Mouse (Mus musculus): ENCODE measurements around the gene Etnk1. TPM values are rescaled to one million over a fixed set of nuclear protein-coding genes. Genes with fewer than 3 reads are reported as not detected.
"Not testable (repeated sequence)": the region's sequence is repeated elsewhere in the genome, so short reads cannot be mapped to it uniquely, and the experiment has no call there.

Gene Etnk1
- polyA plus RNA-seq, 1 experiment from 2014 or later, result 13.4 TPM

GRCm38 (mm10) chr6:143165404-143166257 lies 1.4 kb upstream of the Etnk1 start:
- Histone ChIP-seq H3K4me1 (ENCODE audit: control insufficient read depth, insufficient read depth, low read length) (peaks cover 20% of the 10 kb centered on the region), H3K4me3 (ENCODE audit: low read length) (peak overlapping the region; percentile 92), H3K9ac (ENCODE audit: low read length) (no peak overlapping the region), H3K4me2 (ENCODE audit: low read depth, low read length) (peak overlapping the region; percentile 93), H3K9me3 (replicated peaks; ENCODE audit: control insufficient read depth, low read length) (no peaks in the 10 kb centered on the region), H3K27ac (ENCODE audit: low read length) (no peak overlapping the region), H3K36me3 (ENCODE audit: control insufficient read depth, insufficient read depth) (no peaks in the 10 kb centered on the region), H3K27me3 (ENCODE audit: control insufficient read depth, insufficient read depth, low read length) (no peaks in the 10 kb centered on the region)
- 61% methylated on average over 15 of the region's 15 CpGs for WGBS
- ATAC-seq (replicated peaks; ENCODE audit: extremely low read depth, insufficient read depth, low FRiP score), result no peak

GRCm38 (mm10) chr6:143167409-143167919 lies 443 bp downstream of the Etnk1 start:
- Histone ChIP-seq H3K4me2 (ENCODE audit: low read depth, low read length) (peak overlapping the region; percentile 93), H3K4me1 (ENCODE audit: control insufficient read depth, insufficient read depth, low read length) (peaks cover 23% of the 10 kb centered on the region), H3K4me3 (ENCODE audit: low read length) (peak overlapping the region; percentile 92), H3K27ac (ENCODE audit: low read length) (peak overlapping the region; percentile 92), H3K9ac (ENCODE audit: low read length) (peak overlapping the region; percentile 96), H3K36me3 (ENCODE audit: control insufficient read depth, insufficient read depth) (no peaks in the 10 kb centered on the region), H3K9me3 (replicated peaks; ENCODE audit: control insufficient read depth, low read length) (no peaks in the 10 kb centered on the region), H3K27me3 (ENCODE audit: control insufficient read depth, insufficient read depth, low read length) (no peaks in the 10 kb centered on the region)
- WGBS, result under 1% methylated on average over 52 of the region's 60 CpGs
- ATAC-seq (replicated peaks; ENCODE audit: extremely low read depth, insufficient read depth, low FRiP score), result peak; percentile 30

GRCm38 (mm10) chr6:143167981-143168674 lies 1.1 kb downstream of the Etnk1 start:
- WGBS, result 34% methylated on average over 6 of the region's 6 CpGs
- peak overlapping the region; percentile 92 for H3K27ac ChIP-seq (ENCODE audit: low read length)
- H3K4me1 ChIP-seq (ENCODE audit: control insufficient read depth, insufficient read depth, low read length), result peaks cover 23% of the 10 kb centered on the region
- H3K9me3 ChIP-seq (replicated peaks; ENCODE audit: control insufficient read depth, low read length), result no peaks in the 10 kb centered on the region
- peaks cover 3% of the 10 kb centered on the region; the same call in 1 of the 2 replicates for H3K36me3 ChIP-seq (ENCODE audit: control insufficient read depth, insufficient read depth)
- peak overlapping the region; percentile 92 for H3K4me3 ChIP-seq (ENCODE audit: low read length)
- H3K27me3 ChIP-seq (ENCODE audit: control insufficient read depth, insufficient read depth, low read length), result no peaks in the 10 kb centered on the region
- peak overlapping the region; percentile 96 for H3K9ac ChIP-seq (ENCODE audit: low read length)
- H3K4me2 ChIP-seq (ENCODE audit: low read depth, low read length), result peak overlapping the region; percentile 93
- ATAC-seq (replicated peaks; ENCODE audit: extremely low read depth, insufficient read depth, low FRiP score), result no peak

GRCm38 (mm10) chr6:143169385-143169784 lies 2.4 kb downstream of the Etnk1 start:
- Histone ChIP-seq H3K4me2 (ENCODE audit: low read depth, low read length) (peak overlapping the region; percentile 93), H3K27me3 (ENCODE audit: control insufficient read depth, insufficient read depth, low read length) (no peaks in the 10 kb centered on the region), H3K4me3 (ENCODE audit: low read length) (peak overlapping the region; percentile 92; the same call in 1 of the 2 replicates), H3K9me3 (replicated peaks; ENCODE audit: control insufficient read depth, low read length) (no peaks in the 10 kb centered on the region), H3K4me1 (ENCODE audit: control insufficient read depth, insufficient read depth, low read length) (peaks cover 21% of the 10 kb centered on the region), H3K36me3 (ENCODE audit: control insufficient read depth, insufficient read depth) (peaks cover 3% of the 10 kb centered on the region; the same call in 1 of the 2 replicates), H3K9ac (ENCODE audit: low read length) (no peak overlapping the region), H3K27ac (ENCODE audit: low read length) (0 out of 2 replicates have a peak overlapping the region, but pooled peaks have one; percentile 21)
- 91% methylated on average over 4 of the region's 4 CpGs for WGBS
- no peak for ATAC-seq (replicated peaks; ENCODE audit: extremely low read depth, insufficient read depth, low FRiP score)

- ATAC-seq (replicated peaks; ENCODE audit: extremely low read depth, insufficient read depth, low FRiP score), result no peak
- Histone ChIP-seq H3K27ac (ENCODE audit: low read length) (no peak overlapping the region), H3K4me1 (ENCODE audit: control insufficient read depth, insufficient read depth, low read length) (peaks cover 24% of the 10 kb centered on the region), H3K27me3 (ENCODE audit: control insufficient read depth, insufficient read depth, low read length) (no peaks in the 10 kb centered on the region), H3K9ac (ENCODE audit: low read length) (no peak overlapping the region), H3K9me3 (replicated peaks; ENCODE audit: control insufficient read depth, low read length) (no peaks in the 10 kb centered on the region), H3K4me3 (ENCODE audit: low read length) (no peak overlapping the region), H3K4me2 (ENCODE audit: low read depth, low read length) (peak overlapping the region; percentile 29; the same call in 1 of the 2 replicates), H3K36me3 (ENCODE audit: control insufficient read depth, insufficient read depth) (peaks cover 3% of the 10 kb centered on the region; the same call in 1 of the 2 replicates)
- 79% methylated on average over 4 of the region's 4 CpGs for whole genome bisulfite sequencing
Observed at GRCm38 (mm10) chr6:143170166-143170960, 3.3 kb downstream of the Etnk1 start.

- 91% methylated on average over 8 of the region's 8 CpGs for WGBS
- H3K4me2 ChIP-seq (ENCODE audit: low read depth, low read length), result no peak overlapping the region
- H3K9me3 ChIP-seq (replicated peaks; ENCODE audit: control insufficient read depth, low read length), result no peaks in the 10 kb centered on the region
- no peak for ATAC-seq (replicated peaks; ENCODE audit: extremely low read depth, insufficient read depth, low FRiP score)
- no peak overlapping the region for H3K27ac ChIP-seq (ENCODE audit: low read length)
- peaks cover 24% of the 10 kb centered on the region for H3K4me1 ChIP-seq (ENCODE audit: control insufficient read depth, insufficient read depth, low read length)
- no peak overlapping the region for H3K4me3 ChIP-seq (ENCODE audit: low read length)
- H3K36me3 ChIP-seq (ENCODE audit: control insufficient read depth, insufficient read depth), result peaks cover 3% of the 10 kb centered on the region; the same call in 1 of the 2 replicates
- H3K9ac ChIP-seq (ENCODE audit: low read length), result no peak overlapping the region
- H3K27me3 ChIP-seq (ENCODE audit: control insufficient read depth, insufficient read depth, low read length), result no peaks in the 10 kb centered on the region
Observed at GRCm38 (mm10) chr6:143171066-143171465, 4.0 kb downstream of the Etnk1 start.

- Histone ChIP-seq H3K4me1 (ENCODE audit: control insufficient read depth, insufficient read depth, low read length) (peaks cover 24% of the 10 kb centered on the region), H3K27me3 (ENCODE audit: control insufficient read depth, insufficient read depth, low read length) (no peaks in the 10 kb centered on the region), H3K9me3 (replicated peaks; ENCODE audit: control insufficient read depth, low read length) (no peaks in the 10 kb centered on the region), H3K36me3 (ENCODE audit: control insufficient read depth, insufficient read depth) (peaks cover 3% of the 10 kb centered on the region; the same call in 1 of the 2 replicates), H3K4me2 (ENCODE audit: low read depth, low read length) (no peak overlapping the region), H3K4me3 (ENCODE audit: low read length) (no peak overlapping the region), H3K27ac (ENCODE audit: low read length) (no peak overlapping the region), H3K9ac (ENCODE audit: low read length) (no peak overlapping the region)
- WGBS, result 72% methylated on average over 11 of the region's 11 CpGs
- ATAC-seq (replicated peaks; ENCODE audit: extremely low read depth, insufficient read depth, low FRiP score), result no peak
Observed at GRCm38 (mm10) chr6:143171781-143172465, 4.9 kb downstream of the Etnk1 start.

GRCm38 (mm10) chr6:143172683-143173082 lies 5.7 kb downstream of the Etnk1 start:
- peaks cover 24% of the 10 kb centered on the region for H3K4me1 ChIP-seq (ENCODE audit: control insufficient read depth, insufficient read depth, low read length)
- not testable (repeated sequence) for H3K36me3 ChIP-seq (ENCODE audit: control insufficient read depth, insufficient read depth); H3K4me3 ChIP-seq (ENCODE audit: low read length); H3K9ac ChIP-seq (ENCODE audit: low read length); H3K27me3 ChIP-seq (ENCODE audit: control insufficient read depth, insufficient read depth, low read length); H3K9me3 ChIP-seq (replicated peaks; ENCODE audit: control insufficient read depth, low read length); H3K4me2 ChIP-seq (ENCODE audit: low read depth, low read length); H3K27ac ChIP-seq (ENCODE audit: low read length); ATAC-seq (replicated peaks; ENCODE audit: extremely low read depth, insufficient read depth, low FRiP score)
- WGBS, result 92% methylated on average over 4 of the region's 4 CpGs
